7 mouse cellular contexts compared by ENCODE assay signal in the genomic region with DNA sequence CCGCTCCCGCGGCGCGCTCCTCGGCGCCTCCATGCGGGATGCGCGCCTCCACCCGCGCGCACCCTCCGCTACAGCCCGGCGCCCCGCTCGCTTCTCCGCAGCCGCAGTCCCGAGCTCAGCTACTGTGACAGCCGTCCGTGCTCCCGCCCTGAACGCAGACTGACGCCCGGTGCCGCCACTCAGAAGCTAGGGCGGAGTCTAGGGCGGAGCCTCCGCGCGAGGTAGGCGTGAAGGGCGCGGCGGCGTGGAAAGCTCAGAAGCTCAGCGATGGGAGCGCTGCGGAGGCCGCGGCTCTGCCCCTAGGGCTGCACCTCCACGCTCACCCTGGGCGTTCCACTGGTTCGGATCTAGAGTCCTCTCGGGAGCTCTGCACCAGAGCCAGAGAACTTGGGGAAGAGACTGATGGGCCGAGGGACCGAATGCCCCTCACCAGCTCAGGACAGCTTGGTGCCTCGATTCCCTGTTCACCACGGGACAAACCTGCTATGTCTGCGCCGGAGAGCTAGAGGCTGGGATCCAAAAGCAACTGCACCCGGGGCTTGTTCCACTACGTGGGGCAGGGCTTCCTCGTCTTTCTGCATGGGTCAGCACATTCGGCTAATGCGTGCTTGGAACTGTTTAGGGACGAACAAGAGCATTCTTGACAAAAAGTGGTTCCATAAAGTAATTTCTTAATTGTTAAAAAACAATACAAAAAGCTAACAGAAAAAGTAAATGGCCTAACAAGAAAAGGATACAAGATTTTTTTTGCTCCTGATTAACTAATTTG. TPM values are rescaled to one million over a fixed set of nuclear protein-coding genes. Genes with fewer than 3 reads are reported as not detected.
A peak's percentile ranks its signal among the peaks of the same experiment; 100 is the strongest.
DNase-seq lines count a peak whose midpoint lies in the region; ATAC-seq lines count a peak whose summit lies in the region.

Gene Otulinl (minus strand): TSS at position 161 of the 769 bp plus-strand sequence.

- H3K4me3 ChIP-seq in embryonic facial prominence, embryonic 12.5 days: peak within 1 kb of the TSS; percentile 66
- H3K4me3 ChIP-seq in limb, embryonic 10.5 days: peak within 1 kb of the TSS; percentile 71
- H3K4me3 ChIP-seq in midbrain, embryonic 12.5 days: peak within 1 kb of the TSS; percentile 63

- peak within 1 kb of the TSS; percentile 68 for H3K9ac ChIP-seq in embryonic facial prominence, embryonic 12.5 days
- peak within 1 kb of the TSS; percentile 62 for H3K9ac ChIP-seq in midbrain, embryonic 12.5 days (replicated peaks)

- H3K4me1 ChIP-seq in embryonic facial prominence, embryonic 12.5 days: peaks cover 5% of the 10 kb centered on the region; the same call in 1 of the 2 replicates
- peaks cover 17% of the 10 kb centered on the region for H3K4me1 ChIP-seq in limb, embryonic 10.5 days
- peaks cover 7% of the 10 kb centered on the region for H3K4me1 ChIP-seq in midbrain, embryonic 12.5 days

- 0 out of 2 replicates have a peak, but pooled peaks cover 3% of the 10 kb centered on the region for H3K27me3 ChIP-seq in embryonic facial prominence, embryonic 12.5 days
- 0 out of 2 replicates have a peak, but pooled peaks cover 10% of the 10 kb centered on the region for H3K27me3 ChIP-seq in limb, embryonic 10.5 days (ENCODE audit: low read depth, poor library complexity, severe bottlenecking)
- peaks cover 43% of the 10 kb centered on the region for H3K27me3 ChIP-seq in midbrain, embryonic 12.5 days

- WGBS in embryonic facial prominence, embryonic 12.5 days: 2% methylated on average over 59 of the region's 59 CpGs
- 2% methylated on average over 59 of the region's 59 CpGs for WGBS in limb, embryonic 10.5 days
- WGBS in midbrain, embryonic 12.5 days: 2% methylated on average over 59 of the region's 59 CpGs

- H3K36me3 ChIP-seq in embryonic facial prominence, embryonic 12.5 days: no peaks in the 10 kb centered on the region
- no peaks in the 10 kb centered on the region for H3K36me3 ChIP-seq in limb, embryonic 10.5 days
- no peaks in the 10 kb centered on the region for H3K36me3 ChIP-seq in midbrain, embryonic 12.5 days

- ATAC-seq in embryonic facial prominence, embryonic 12.5 days (ENCODE audit: insufficient number of reproducible peaks, insufficient read depth, low FRiP score, low TSS enrichment): peak; percentile 98
- peak; percentile 100 for ATAC-seq in midbrain, embryonic 12.5 days (ENCODE audit: low FRiP score, low read depth)

- H3K4me2 ChIP-seq in embryonic facial prominence, embryonic 12.5 days (replicated peaks): peak within 1 kb of the TSS; percentile 84
- peak within 1 kb of the TSS; percentile 77 for H3K4me2 ChIP-seq in midbrain, embryonic 12.5 days (replicated peaks)

- peak within 1 kb of the TSS; percentile 57; the same call in 1 of the 2 replicates for H3K27ac ChIP-seq in embryonic facial prominence, embryonic 12.5 days
- H3K27ac ChIP-seq in limb, embryonic 10.5 days: peak within 1 kb of the TSS; percentile 81
- H3K27ac ChIP-seq in midbrain, embryonic 12.5 days (replicated peaks): no peak within 1 kb of the TSS

- peak; percentile 94 to 95 for DNase-seq in adrenal gland, postnatal 36 days
- DNase-seq in heart, adult 18-20 months: peak; percentile 96 to 98
- peak; percentile 96 for DNase-seq in kidney, adult 18-20 months
- DNase-seq in limb, embryonic 10.5 days (ENCODE audit: low spot score): peak; percentile 93
- DNase-seq in skeletal muscle tissue, adult 2 months (ENCODE audit: low read depth, low spot score): peak; percentile 76

- no peaks in the 10 kb centered on the region for H3K9me3 ChIP-seq in embryonic facial prominence, embryonic 12.5 days
- H3K9me3 ChIP-seq in limb, embryonic 10.5 days (replicated peaks): no peaks in the 10 kb centered on the region
- H3K9me3 ChIP-seq in midbrain, embryonic 12.5 days: no peaks in the 10 kb centered on the region

RNA-seq across cellular contexts. Expression of gene Otulinl, which starts in this region (rescaled TPM):
- total RNA-seq in adrenal gland, postnatal 36 days (2021): 1 to 10 TPM; 6.1 to 7.5 TPM
- 17.3 and 19.9 TPM in 2 replicates for polyA plus RNA-seq in embryonic facial prominence, embryonic 12.5 days (2016; fragmentation: Nextera tagmentation; extraction: Ambion mirVana)
- 1 to 10 TPM; 1.8 to 4.4 TPM for total RNA-seq in heart, adult 18-20 months (2021)
- polyA plus RNA-seq in limb, embryonic 10.5 days (2016; fragmentation: Nextera tagmentation; extraction: Ambion mirVana): 2.9 and 6.2 TPM in 2 replicates
- polyA plus RNA-seq in midbrain, embryonic 12.5 days (2016; fragmentation: Nextera tagmentation; extraction: Ambion mirVana): 7.7 and 8.0 TPM in 2 replicates
